In genomic region chr13:45595416-45595815, GRCm38 (mm10) we compare ENCODE assay signal across 29 mouse cellular contexts.
DNase-seq lines count a peak whose midpoint lies in the region; ATAC-seq and TF ChIP-seq lines count a peak whose summit lies in the region.
"Had no signal": no experiment of that assay in that cellular context is flagged by ENCODE, and none has a peak within 500 bp of the region (broad histone marks: within the 10 kb centered on the region; RNA-seq: fewer than 3 reads in every experiment).

No protein-coding gene starts in this region.

- 34% methylated on average over 7 of the region's 7 CpGs for WGBS in lung, embryonic 16.5 days
- WGBS in hindbrain, embryonic 14.5 days = 44% methylated on average over 7 of the region's 7 CpGs

- no peak overlapping the region for H3K27ac ChIP-seq in lung, embryonic 16.5 days (ENCODE audit: low read length)
- peak overlapping the region; percentile 59 for H3K27ac ChIP-seq in hindbrain, embryonic 14.5 days
- H3K27ac ChIP-seq: embryonic facial prominence, embryonic 12.5 days; limb, embryonic 12.5 days; liver, embryonic 15.5 days; macrophage had no signal

- H3K4me3 ChIP-seq in lung, embryonic 16.5 days (ENCODE audit: low read length) = no peak overlapping the region
- no peak overlapping the region for H3K4me3 ChIP-seq in hindbrain, embryonic 14.5 days (replicated peaks; ENCODE audit: low read length)
- H3K4me3 ChIP-seq: embryonic facial prominence, embryonic 12.5 days; erythroblast, embryonic 14.5 days; limb, embryonic 12.5 days; liver, embryonic 15.5 days had no signal

- TF ChIP-seq POLR2A in brain, embryonic 14.5 days (IDR thresholded peaks at IDR 0.05; ENCODE audit: borderline replicate concordance, extremely low read depth, insufficient read depth, insufficient read length, poor library complexity, severe bottlenecking) = no peak

- H3K4me2 ChIP-seq in lung, embryonic 16.5 days (ENCODE audit: low read depth, low read length) = no peak overlapping the region
- no peak overlapping the region for H3K4me2 ChIP-seq in hindbrain, embryonic 14.5 days (replicated peaks)
- H3K4me2 ChIP-seq: embryonic facial prominence, embryonic 12.5 days; limb, embryonic 12.5 days; liver, embryonic 15.5 days had no signal

- ATAC-seq in lung, embryonic 16.5 days (ENCODE audit: low read depth) = peak; percentile 20; the same call in 1 of the 2 replicates
- no peak; the same call in 1 of the 2 replicates for ATAC-seq in hindbrain, embryonic 14.5 days (ENCODE audit: low FRiP score)
- ATAC-seq: activated CD4-positive, CD25-positive, alpha-beta regulatory T cell, adult 4 months; CD4-positive, CD25-positive, alpha-beta regulatory T cell, adult 4 months; forebrain, embryonic 16.5 days; intestine, embryonic 16.5 days; lung, postnatal 0 days; midbrain, embryonic 16.5 days had no signal

- DNase-seq in lung, adult 18-20 months = no peak
- peak; percentile 60 for DNase-seq in MN1 (ENCODE audit: low spot score)
- DNase-seq in brain, embryonic 14.5 days (ENCODE audit: low read depth) = peak; percentile 38
- DNase-seq in hindbrain, embryonic 14.5 days (ENCODE audit: low spot score) = no peak
- no peak for DNase-seq in cerebellum, adult 11-12 months
- no peak for DNase-seq in embryo, embryonic 10 days (ENCODE audit: low spot score)
- DNase-seq: adrenal gland, adult 2 months; adrenal gland, postnatal 36 days; cerebellum, adult 8-10 months; cerebellum, postnatal 25 days; gastrocnemius, postnatal 10 days; heart, postnatal 14 days; kidney, adult 8-10 months; kidney, postnatal 10 days; layer of hippocampus, adult 9-11 months; thymus, adult 2 months; thymus, postnatal 36 days had no signal

- no peaks in the 10 kb centered on the region for H3K27me3 ChIP-seq in lung, embryonic 16.5 days (ENCODE audit: control insufficient read depth, insufficient read depth, low read depth, low read length)
- H3K27me3 ChIP-seq in hindbrain, embryonic 14.5 days (ENCODE audit: control insufficient read depth, insufficient read depth, low read length) = no peaks in the 10 kb centered on the region
- H3K27me3 ChIP-seq: embryonic facial prominence, embryonic 12.5 days; limb, embryonic 12.5 days; liver, embryonic 15.5 days had no signal

- peaks cover 4% of the 10 kb centered on the region for H3K4me1 ChIP-seq in lung, embryonic 16.5 days (replicated peaks; ENCODE audit: control insufficient read depth, insufficient read depth, low read length)
- H3K4me1 ChIP-seq in hindbrain, embryonic 14.5 days (replicated peaks; ENCODE audit: control insufficient read depth, insufficient read depth, low read length) = peaks cover 16% of the 10 kb centered on the region
- H3K4me1 ChIP-seq: embryonic facial prominence, embryonic 12.5 days; limb, embryonic 12.5 days; liver, embryonic 15.5 days had no signal

- no peak for TF ChIP-seq CTCF in brain, embryonic 14.5 days (IDR thresholded peaks at IDR 0.05; ENCODE audit: borderline replicate concordance, extremely low read depth, insufficient read depth, insufficient read length)

- no peak overlapping the region for H3K9ac ChIP-seq in lung, embryonic 16.5 days (ENCODE audit: low read length)
- H3K9ac ChIP-seq in hindbrain, embryonic 14.5 days = 0 out of 2 replicates have a peak overlapping the region, but pooled peaks have one; percentile 14
- H3K9ac ChIP-seq: embryonic facial prominence, embryonic 12.5 days; limb, embryonic 12.5 days; liver, embryonic 15.5 days had no signal

- H3K9me3 ChIP-seq in lung, embryonic 16.5 days (ENCODE audit: control insufficient read depth, low read length) = no peaks in the 10 kb centered on the region
- no peaks in the 10 kb centered on the region for H3K9me3 ChIP-seq in hindbrain, embryonic 14.5 days (ENCODE audit: control insufficient read depth, low read length)
- H3K9me3 ChIP-seq: embryonic facial prominence, embryonic 12.5 days; limb, embryonic 12.5 days; liver, embryonic 15.5 days had no signal

- H3K36me3 ChIP-seq in lung, embryonic 16.5 days (ENCODE audit: control insufficient read depth, insufficient read depth, low read length) = no peaks in the 10 kb centered on the region
- H3K36me3 ChIP-seq in hindbrain, embryonic 14.5 days (replicated peaks; ENCODE audit: control insufficient read depth, insufficient read depth) = no peaks in the 10 kb centered on the region
- H3K36me3 ChIP-seq: embryonic facial prominence, embryonic 12.5 days; limb, embryonic 12.5 days; liver, embryonic 15.5 days had no signal

Comparison
In these comparisons a context has a peak if more than half of its experiments do, and no peak if none do; other contexts are left out.
1. DNase-seq: peak in MN1 (single experiment) and brain, embryonic 14.5 days (single experiment); none in lung, adult 18-20 months (0 of 2), hindbrain, embryonic 14.5 days (single experiment), cerebellum, adult 11-12 months (single experiment) and embryo, embryonic 10 days (single experiment).